In the genomic region with DNA sequence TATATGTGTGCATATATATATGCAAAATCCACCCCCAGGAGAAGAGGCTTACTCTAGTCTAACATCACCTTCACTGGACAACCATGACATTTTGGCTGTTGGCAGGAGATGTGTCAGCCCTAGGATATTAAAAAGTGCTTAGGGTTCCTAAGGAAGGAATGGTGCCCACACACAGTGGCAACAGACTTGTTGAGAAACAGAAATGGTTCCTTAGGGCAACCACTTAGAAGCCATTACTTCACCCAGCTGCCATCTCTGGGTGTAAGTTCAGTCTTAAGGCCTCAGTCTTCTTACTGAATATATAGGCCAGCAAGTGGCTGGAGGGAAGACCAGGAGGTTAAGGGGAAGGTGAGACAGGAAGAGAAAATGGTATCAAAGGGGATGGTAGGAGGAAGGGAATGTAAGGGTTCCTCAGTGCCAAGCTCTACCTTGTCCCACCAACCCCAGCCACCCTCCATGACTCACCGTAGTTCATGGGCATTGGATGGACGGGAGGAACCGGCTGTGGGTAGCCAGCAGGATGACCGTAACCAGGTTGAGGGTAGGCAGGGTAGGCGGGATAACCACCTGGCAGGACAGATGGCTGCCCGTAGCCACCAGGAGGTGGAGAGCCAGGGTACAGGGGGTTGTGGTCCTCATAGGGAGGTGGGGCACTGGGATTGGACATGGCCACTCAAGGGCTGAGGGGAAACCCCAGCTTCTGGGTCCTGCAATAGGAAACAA, we compare ENCODE assay signal across 9 mouse cellular contexts. TPM values are rescaled to one million over a fixed set of nuclear protein-coding genes. Genes with fewer than 3 reads are reported as not detected.
DNase-seq lines count a peak whose midpoint lies in the region; ATAC-seq lines count a peak whose summit lies in the region.
"Had no signal": no experiment of that assay in that cellular context is flagged by ENCODE, and none has a peak within 500 bp of the region (broad histone marks: within the 10 kb centered on the region; RNA-seq: fewer than 3 reads in every experiment).

No protein-coding gene starts in this region.

- H3K36me3 ChIP-seq in lung, embryonic 16.5 days (ENCODE audit: control insufficient read depth, insufficient read depth, low read length) = peaks cover 14% of the 10 kb centered on the region
- H3K36me3 ChIP-seq in limb, embryonic 11.5 days (ENCODE audit: control insufficient read depth, insufficient read depth, low read length) = no peaks in the 10 kb centered on the region; the same call in none of the 2 replicates
- H3K36me3 ChIP-seq in stomach, embryonic 15.5 days = peaks cover 16% of the 10 kb centered on the region

- peak; percentile 49 for DNase-seq in adrenal gland, postnatal 14 days
- DNase-seq in adrenal gland, postnatal 25 days = no peak
- no peak for DNase-seq in lung, postnatal 10 days
- DNase-seq in limb, embryonic 11.5 days (ENCODE audit: low spot score) = no peak
- DNase-seq in embryo, embryonic 10 days (ENCODE audit: low spot score) = no peak
- no peak for DNase-seq in spleen, postnatal 4 days (ENCODE audit: low spot score in 2 of 2)

- H3K9me3 ChIP-seq in lung, embryonic 16.5 days (ENCODE audit: control insufficient read depth, low read length) = no peaks in the 10 kb centered on the region
- H3K9me3 ChIP-seq in limb, embryonic 11.5 days (ENCODE audit: control insufficient read depth, low read length) = no peaks in the 10 kb centered on the region
- H3K9me3 ChIP-seq in stomach, embryonic 15.5 days = no peaks in the 10 kb centered on the region

- no peak for ATAC-seq in lung, embryonic 16.5 days (ENCODE audit: low read depth)
- ATAC-seq in limb, embryonic 11.5 days (ENCODE audit: insufficient number of reproducible peaks, low FRiP score, low TSS enrichment, low read depth) = no peak
- no peak for ATAC-seq in stomach, embryonic 15.5 days (ENCODE audit: insufficient read depth, low FRiP score, low read depth)

- 85% methylated on average over 6 of the region's 6 CpGs for WGBS in lung, embryonic 16.5 days
- 88% methylated on average over 6 of the region's 6 CpGs for WGBS in limb, embryonic 11.5 days
- 86% methylated on average over 6 of the region's 6 CpGs for WGBS in stomach, embryonic 15.5 days

- peaks cover 71% of the 10 kb centered on the region for H3K4me1 ChIP-seq in lung, embryonic 16.5 days (replicated peaks; ENCODE audit: control insufficient read depth, insufficient read depth, low read length)
- peaks cover 19% of the 10 kb centered on the region for H3K4me1 ChIP-seq in limb, embryonic 11.5 days (ENCODE audit: control insufficient read depth, insufficient read depth, low read length)
- peaks cover 76% of the 10 kb centered on the region for H3K4me1 ChIP-seq in stomach, embryonic 15.5 days

- peak overlapping the region; percentile 60 for H3K9ac ChIP-seq in lung, embryonic 16.5 days (ENCODE audit: low read length)
- no peak overlapping the region for H3K9ac ChIP-seq in limb, embryonic 11.5 days (ENCODE audit: low read length)
- H3K9ac ChIP-seq in stomach, embryonic 15.5 days = no peak overlapping the region; the same call in 1 of the 2 replicates

- H3K4me2 ChIP-seq in lung, embryonic 16.5 days (ENCODE audit: low read depth, low read length) = peak overlapping the region; percentile 51
- H3K4me2 ChIP-seq in limb, embryonic 11.5 days (ENCODE audit: low read depth, severe bottlenecking) = no peak overlapping the region
- peak overlapping the region; percentile 57 for H3K4me2 ChIP-seq in stomach, embryonic 15.5 days

- no peaks in the 10 kb centered on the region for H3K27me3 ChIP-seq in lung, embryonic 16.5 days (ENCODE audit: control insufficient read depth, insufficient read depth, low read depth, low read length)
- H3K27me3 ChIP-seq in limb, embryonic 11.5 days (ENCODE audit: control insufficient read depth, insufficient read depth, low read length) = no peaks in the 10 kb centered on the region
- H3K27me3 ChIP-seq in stomach, embryonic 15.5 days (replicated peaks) = no peaks in the 10 kb centered on the region

- H3K27ac ChIP-seq in lung, embryonic 16.5 days (ENCODE audit: low read length) = peak overlapping the region; percentile 99
- peak overlapping the region; percentile 81 for H3K27ac ChIP-seq in limb, embryonic 11.5 days (replicated peaks; ENCODE audit: low read depth, low read length)
- peak overlapping the region; percentile 99 for H3K27ac ChIP-seq in stomach, embryonic 15.5 days

- peak overlapping the region; percentile 24; the same call in 1 of the 2 replicates for H3K4me3 ChIP-seq in lung, embryonic 16.5 days (ENCODE audit: low read length)
- no peak overlapping the region for H3K4me3 ChIP-seq in limb, embryonic 11.5 days (ENCODE audit: low read depth, low read length)
- H3K4me3 ChIP-seq in stomach, embryonic 15.5 days (replicated peaks) = peak overlapping the region; percentile 13; the same call in 1 of the 2 replicates

RNA-seq across cellular contexts. Expression of gene Pnkd, which starts 10.2 kb away (rescaled TPM):
- 111 and 115 TPM in 2 replicates for total RNA-seq in adrenal gland, postnatal 14 days (2021)
- 65.2 and 75.9 TPM in 2 replicates for total RNA-seq in adrenal gland, postnatal 25 days (2021)
- polyA plus RNA-seq in lung, embryonic 16.5 days (2015; fragmentation: Nextera tagmentation; extraction: Ambion mirVana) = 123 and 126 TPM in 2 replicates
- 118 and 119 TPM in 2 replicates for polyA plus RNA-seq in limb, embryonic 11.5 days (2014; fragmentation: Nextera tagmentation; extraction: Ambion mirVana)
- 117 and 124 TPM in 2 replicates for polyA plus RNA-seq in stomach, embryonic 15.5 days (2015; fragmentation: Nextera tagmentation; extraction: Ambion mirVana)

RNA-seq across cellular contexts. Expression of gene Aamp, which starts 10.4 kb away (rescaled TPM):
- 155 and 165 TPM in 2 replicates for total RNA-seq in adrenal gland, postnatal 14 days (2021)
- 157 and 183 TPM in 2 replicates for total RNA-seq in adrenal gland, postnatal 25 days (2021)
- polyA plus RNA-seq in lung, embryonic 16.5 days (2015; fragmentation: Nextera tagmentation; extraction: Ambion mirVana) = 252 and 267 TPM in 2 replicates
- 218 and 223 TPM in 2 replicates for polyA plus RNA-seq in limb, embryonic 11.5 days (2014; fragmentation: Nextera tagmentation; extraction: Ambion mirVana)
- 229 and 235 TPM in 2 replicates for polyA plus RNA-seq in stomach, embryonic 15.5 days (2015; fragmentation: Nextera tagmentation; extraction: Ambion mirVana)

RNA-seq across cellular contexts. Expression of gene Tmbim1, which starts 10.5 kb away (rescaled TPM):
- 66.7 and 82.3 TPM in 2 replicates for total RNA-seq in adrenal gland, postnatal 14 days (2021)
- total RNA-seq in adrenal gland, postnatal 25 days (2021) = 83.1 and 84.7 TPM in 2 replicates
- 57.9 and 63.0 TPM in 2 replicates for polyA plus RNA-seq in lung, embryonic 16.5 days (2015; fragmentation: Nextera tagmentation; extraction: Ambion mirVana)
- 10.3 and 10.5 TPM in 2 replicates for polyA plus RNA-seq in limb, embryonic 11.5 days (2014; fragmentation: Nextera tagmentation; extraction: Ambion mirVana)
- polyA plus RNA-seq in stomach, embryonic 15.5 days (2015; fragmentation: Nextera tagmentation; extraction: Ambion mirVana) = 68.3 and 73.4 TPM in 2 replicates

RNA-seq across cellular contexts. Expression of gene Gpbar1, which starts 16.5 kb away (rescaled TPM):
- not detected in 2 replicates for total RNA-seq in adrenal gland, postnatal 14 days (2021)
- total RNA-seq in adrenal gland, postnatal 25 days (2021) = not detected in 2 replicates
- polyA plus RNA-seq in lung, embryonic 16.5 days (2015; fragmentation: Nextera tagmentation; extraction: Ambion mirVana) = 0.19 and 0.40 TPM in 2 replicates
- polyA plus RNA-seq in limb, embryonic 11.5 days (2014; fragmentation: Nextera tagmentation; extraction: Ambion mirVana) = 0.51 TPM in 1 of 2 replicates, not detected in the other
- polyA plus RNA-seq in stomach, embryonic 15.5 days (2015; fragmentation: Nextera tagmentation; extraction: Ambion mirVana) = 1.1 and 1.3 TPM in 2 replicates
- total RNA-seq: common myeloid progenitor, adult 5-6 weeks had no signal

RNA-seq across cellular contexts. Expression of gene Arpc2, which starts 59.0 kb away (rescaled TPM):
- 177 and 194 TPM in 2 replicates for total RNA-seq in adrenal gland, postnatal 14 days (2021)
- total RNA-seq in adrenal gland, postnatal 25 days (2021) = 170 and 172 TPM in 2 replicates
- 418 and 448 TPM in 2 replicates for polyA plus RNA-seq in lung, embryonic 16.5 days (2015; fragmentation: Nextera tagmentation; extraction: Ambion mirVana)
- polyA plus RNA-seq in limb, embryonic 11.5 days (2014; fragmentation: Nextera tagmentation; extraction: Ambion mirVana) = 314 and 323 TPM in 2 replicates
- 493 and 505 TPM in 2 replicates for polyA plus RNA-seq in stomach, embryonic 15.5 days (2015; fragmentation: Nextera tagmentation; extraction: Ambion mirVana)
